Mouse (Mus musculus): Measurements from ENCODE around the gene Amz1.

GRCm38 (mm10) chr5:140766566-140766965, 42.6 kb downstream of the Amz1 start:
- TF ChIP-seq GATA1 (IDR thresholded peaks at IDR 0.05; ENCODE audit: low read length), result no peak
- TF ChIP-seq TAL1 (IDR thresholded peaks at IDR 0.05; ENCODE audit: low read length), result no peak
